Mouse (Mus musculus) hindbrain, embryonic 10.5 days (tissue): ENCODE measurements around the gene Ptcd3. TPM values are rescaled to one million over a fixed set of nuclear protein-coding genes. Genes with fewer than 3 reads are reported as not detected.
"Not testable (repeated sequence)": the region's sequence is repeated elsewhere in the genome, so short reads cannot be mapped to it uniquely, and the experiment has no call there.

Experiments
- DNase-seq: peaks from one replicate; pipeline ENCODE4 v3.0.0-alpha.2; 2017; ENCODE audit warnings: low spot score
- H3K27ac ChIP-seq: fragments of 300-500 bp; sonication (generic); 2 replicates; pipeline ENCODE4 v1.5.1; 2016; ENCODE audit warnings: mild to moderate bottlenecking, moderate library complexity
- H3K27me3 ChIP-seq: fragments of 300-500 bp; sonication (generic); 2 replicates; pipeline ENCODE4 v1.6.1; 2016; ENCODE audit warnings: mild to moderate bottlenecking; ENCODE audit not compliant: poor library complexity, insufficient read depth, severe bottlenecking
- H3K36me3 ChIP-seq: fragments of 300-500 bp; sonication (generic); 2 replicates; pipeline ENCODE4 v1.6.1; 2016; ENCODE audit warnings: mild to moderate bottlenecking, moderate library complexity
- H3K4me1 ChIP-seq: fragments of 300-500 bp; sonication (generic); replicated peaks from 2 replicates; pipeline ENCODE4 v1.6.1; 2016; ENCODE audit warnings: mild to moderate bottlenecking
- H3K4me3 ChIP-seq: fragments of 300-500 bp; sonication (generic); 2 replicates; pipeline ENCODE4 v1.5.1; 2016; ENCODE audit warnings: mild to moderate bottlenecking, moderate library complexity
- H3K9me3 ChIP-seq: fragments of 300-500 bp; sonication (generic); 2 replicates; pipeline ENCODE4 v1.6.1; 2016; ENCODE audit warnings: mild to moderate bottlenecking, moderate library complexity
- WGBS: fragments of 180-500 bp; shearing (Covaris S2); methylation state at CpG from one replicate; pipeline ENCODE4 v1.1.7; 2016; 5-methylcytosine and 5-hydroxymethylcytosine counted together
- polyA plus RNA-seq: library from polyadenylated mRNA; unstranded; fragments of >200 nt; fragmentation: Nextera tagmentation; extraction: Ambion mirVana; gene quantifications from 2 replicates; pipeline ENCODE4 v1.2.1, GENCODE M21; 2016

Ptcd3 gene
- polyA plus RNA-seq, 1 experiment from 2014 or later, result 106 TPM

- H3K4me1 ChIP-seq, H3K9me3 ChIP-seq, H3K27me3 ChIP-seq, H3K27ac ChIP-seq, DNase-seq, H3K4me3 ChIP-seq: not testable (repeated sequence)
- peaks cover 95% of the 10 kb centered on the region for H3K36me3 ChIP-seq
- WGBS, result 94% methylated on average over 5 of the region's 5 CpGs
Observed at GRCm38 (mm10) chr6:71925233-71925632, 16.7 kb upstream of the Ptcd3 start.

- Histone ChIP-seq H3K4me1 (no peaks in the 10 kb centered on the region), H3K4me3 (no peak overlapping the region), H3K27me3 (no peaks in the 10 kb centered on the region), H3K27ac (no peak overlapping the region), H3K9me3 (no peaks in the 10 kb centered on the region), H3K36me3 (peaks cover 100% of the 10 kb centered on the region)
- WGBS, result 91% methylated on average over 7 of the region's 7 CpGs
- DNase-seq, result no peak
Observed at GRCm38 (mm10) chr6:71920752-71921151, 12.2 kb upstream of the Ptcd3 start.

GRCm38 (mm10) chr6:71911686-71912450, 3.3 kb upstream of the Ptcd3 start:
- H3K4me3 ChIP-seq, result no peak overlapping the region
- H3K9me3 ChIP-seq, result no peaks in the 10 kb centered on the region
- H3K27ac ChIP-seq, result no peak overlapping the region
- DNase-seq, result no peak
- H3K27me3 ChIP-seq, result no peaks in the 10 kb centered on the region
- H3K4me1 ChIP-seq, result peaks cover 16% of the 10 kb centered on the region
- 85% methylated on average over 5 of the region's 5 CpGs for WGBS
- peaks cover 49% of the 10 kb centered on the region for H3K36me3 ChIP-seq

- 78% methylated on average over 6 of the region's 6 CpGs for WGBS
- Histone ChIP-seq H3K9me3 (no peaks in the 10 kb centered on the region), H3K27me3 (no peaks in the 10 kb centered on the region), H3K4me1 (peaks cover 18% of the 10 kb centered on the region), H3K4me3 (peak overlapping the region; percentile 83), H3K27ac (peak overlapping the region; percentile 97), H3K36me3 (peaks cover 49% of the 10 kb centered on the region)
- no peak for DNase-seq
Observed at GRCm38 (mm10) chr6:71909840-71910239, 1.3 kb upstream of the Ptcd3 start.

GRCm38 (mm10) chr6:71909384-71909783, 834 bp upstream of the Ptcd3 start:
- Histone ChIP-seq H3K27me3 (no peaks in the 10 kb centered on the region), H3K36me3 (peaks cover 49% of the 10 kb centered on the region), H3K4me3 (peak overlapping the region; percentile 83), H3K9me3 (no peaks in the 10 kb centered on the region), H3K27ac (peak overlapping the region; percentile 97), H3K4me1 (peaks cover 18% of the 10 kb centered on the region)
- DNase-seq, result no peak
- WGBS, result 27% methylated on average over 10 of the region's 10 CpGs

- peaks cover 52% of the 10 kb centered on the region for H3K36me3 ChIP-seq
- no peaks in the 10 kb centered on the region for H3K27me3 ChIP-seq
- no peaks in the 10 kb centered on the region for H3K9me3 ChIP-seq
- DNase-seq, result no peak
- peak overlapping the region; percentile 83 for H3K4me3 ChIP-seq
- H3K4me1 ChIP-seq, result peaks cover 18% of the 10 kb centered on the region
- H3K27ac ChIP-seq, result peak overlapping the region; percentile 97
- WGBS, result 9% methylated on average over 4 of the region's 4 CpGs
Observed at GRCm38 (mm10) chr6:71907702-71908235, 781 bp downstream of the Ptcd3 start.

GRCm38 (mm10) chr6:71893263-71893662, 15.3 kb downstream of the Ptcd3 start:
- peaks cover 99% of the 10 kb centered on the region for H3K36me3 ChIP-seq
- 92% methylated on average over 4 of the region's 4 CpGs for WGBS

GRCm38 (mm10) chr6:71877965-71878760, 30.4 kb downstream of the Ptcd3 start:
- no peak overlapping the region for H3K27ac ChIP-seq
- no peaks in the 10 kb centered on the region for H3K4me1 ChIP-seq
- no peaks in the 10 kb centered on the region for H3K9me3 ChIP-seq
- H3K27me3 ChIP-seq, result no peaks in the 10 kb centered on the region
- DNase-seq, result no peak
- H3K36me3 ChIP-seq, result peaks cover 93% of the 10 kb centered on the region
- no peak overlapping the region for H3K4me3 ChIP-seq
- WGBS, result 92% methylated on average over 3 of the region's 3 CpGs

More at GRCm38 (mm10) chr6:71893263-71893662, 15.3 kb downstream of the Ptcd3 start:
- H3K9me3 ChIP-seq, result no peaks in the 10 kb centered on the region
- DNase-seq, result no peak
- H3K27ac ChIP-seq, result no peak overlapping the region
- no peaks in the 10 kb centered on the region for H3K4me1 ChIP-seq
- H3K27me3 ChIP-seq, result no peaks in the 10 kb centered on the region
- H3K4me3 ChIP-seq, result no peak overlapping the region

- peaks cover 93% of the 10 kb centered on the region for H3K36me3 ChIP-seq
- no peak overlapping the region for H3K4me3 ChIP-seq
- no peaks in the 10 kb centered on the region for H3K27me3 ChIP-seq
- no peak for DNase-seq
- no peaks in the 10 kb centered on the region for H3K4me1 ChIP-seq
- H3K27ac ChIP-seq, result no peak overlapping the region
- WGBS, result 96% methylated on average over 9 of the region's 9 CpGs
- no peaks in the 10 kb centered on the region for H3K9me3 ChIP-seq
Observed at GRCm38 (mm10) chr6:71871396-71871795, 37.2 kb downstream of the Ptcd3 start.

- Histone ChIP-seq H3K36me3 (peaks cover 94% of the 10 kb centered on the region), H3K9me3 (0 out of 2 replicates have a peak, but pooled peaks cover 2% of the 10 kb centered on the region), H3K4me1 (no peaks in the 10 kb centered on the region), H3K27ac (no peak overlapping the region), H3K4me3 (no peak overlapping the region), H3K27me3 (no peaks in the 10 kb centered on the region)
- WGBS, result 95% methylated on average over 1 of the region's 1 CpGs
- no peak for DNase-seq
Observed at GRCm38 (mm10) chr6:71868809-71869208, 39.7 kb downstream of the Ptcd3 start.

GRCm38 (mm10) chr6:71867751-71868150, 40.8 kb downstream of the Ptcd3 start:
- Histone ChIP-seq H3K4me3 (no peak overlapping the region), H3K36me3 (peaks cover 94% of the 10 kb centered on the region), H3K9me3 (0 out of 2 replicates have a peak, but pooled peaks cover 2% of the 10 kb centered on the region), H3K27ac (no peak overlapping the region), H3K27me3 (no peaks in the 10 kb centered on the region), H3K4me1 (no peaks in the 10 kb centered on the region)
- DNase-seq, result no peak
- 92% methylated on average over 2 of the region's 2 CpGs for WGBS

- H3K9me3 ChIP-seq, H3K4me3 ChIP-seq, DNase-seq, H3K27ac ChIP-seq, H3K4me1 ChIP-seq, H3K27me3 ChIP-seq: not testable (repeated sequence)
- H3K36me3 ChIP-seq, result peaks cover 76% of the 10 kb centered on the region
- WGBS, result 96% methylated on average over 6 of the region's 6 CpGs
Observed at GRCm38 (mm10) chr6:71846906-71847305, 61.6 kb downstream of the Ptcd3 start.
